Mouse (Mus musculus) cerebellum, adult 8-10 months (tissue): ENCODE data around the gene Erbb2.

Experiments
- DNase-seq: peaks from one replicate; pipeline ENCODE4 v3.0.0; 2022

Erbb2 gene

GRCm38 (mm10) chr11:98386596-98386995 lies 25.7 kb upstream of the Erbb2 start:
- DNase-seq: no peak

GRCm38 (mm10) chr11:98387056-98387577 lies 25.2 kb upstream of the Erbb2 start:
- DNase-seq: no peak

- DNase-seq: no peak
These were observed 24.0 kb upstream of the Erbb2 start for GRCm38 (mm10) chr11:98388282-98388681.

- DNase-seq: no peak
These were observed 23.0 kb upstream of the Erbb2 start for GRCm38 (mm10) chr11:98389221-98389780.

GRCm38 (mm10) chr11:98390141-98390540 lies 22.1 kb upstream of the Erbb2 start:
- DNase-seq: peak; percentile 7

GRCm38 (mm10) chr11:98392034-98392433 lies 20.2 kb upstream of the Erbb2 start:
- DNase-seq: no peak

- DNase-seq: no peak
These were observed 19.6 kb upstream of the Erbb2 start for GRCm38 (mm10) chr11:98392645-98393044.

GRCm38 (mm10) chr11:98393317-98393716 lies 19.0 kb upstream of the Erbb2 start:
- DNase-seq: no peak

- DNase-seq: no peak
These were observed 18.0 kb upstream of the Erbb2 start for GRCm38 (mm10) chr11:98394301-98394700.

- no peak for DNase-seq
These were observed 17.2 kb upstream of the Erbb2 start for GRCm38 (mm10) chr11:98395041-98395440.

GRCm38 (mm10) chr11:98397946-98398345 lies 14.3 kb upstream of the Erbb2 start:
- DNase-seq: no peak

- peak; percentile 89 for DNase-seq
These were observed 12.0 kb upstream of the Erbb2 start, which contains the start of gene Pgap3 for GRCm38 (mm10) chr11:98400161-98400726. Pgap3 (minus strand) TSS chr11:98400490.

- DNase-seq: no peak
These were observed 11.5 kb upstream of the Erbb2 start for GRCm38 (mm10) chr11:98400816-98401215.

- no peak for DNase-seq
These were observed 5.6 kb upstream of the Erbb2 start for GRCm38 (mm10) chr11:98406621-98407020.

GRCm38 (mm10) chr11:98408872-98409271 lies 3.4 kb upstream of the Erbb2 start:
- no peak for DNase-seq

- DNase-seq: no peak
These were observed 2.9 kb upstream of the Erbb2 start for GRCm38 (mm10) chr11:98409341-98409822.

- DNase-seq: no peak
These were observed 579 bp downstream of the Erbb2 start for GRCm38 (mm10) chr11:98412797-98413301.

- DNase-seq: no peak
These were observed 1.5 kb downstream of the Erbb2 start for GRCm38 (mm10) chr11:98413731-98414130.

GRCm38 (mm10) chr11:98414162-98414561 lies 1.9 kb downstream of the Erbb2 start:
- DNase-seq: no peak

- DNase-seq: no peak
These were observed 4.8 kb downstream of the Erbb2 start for GRCm38 (mm10) chr11:98417074-98417473.

GRCm38 (mm10) chr11:98418273-98418672 lies 6.0 kb downstream of the Erbb2 start:
- no peak for DNase-seq

- no peak for DNase-seq
These were observed 6.8 kb downstream of the Erbb2 start for GRCm38 (mm10) chr11:98418939-98419547.

GRCm38 (mm10) chr11:98426592-98426991 lies 14.3 kb downstream of the Erbb2 start:
- DNase-seq: no peak

GRCm38 (mm10) chr11:98428436-98428835 lies 16.2 kb downstream of the Erbb2 start:
- no peak for DNase-seq
